Mouse (Mus musculus) CH12.LX (cell line): ENCODE measurements around the gene Kat7.

Experiments used
- CTCF ChIP-seq, 2 experiments: IDR thresholded peaks in 1 of 2; conservative IDR thresholded peaks in 1 of 2; 2 replicates each; pipeline ENCODE4 v1.5.1; 2011 to 2012; ENCODE audit warnings: low read depth in 2 of 2, low read length in 2 of 2, improper control_type of control experiment in 1 of 2, inconsistent platforms in 1 of 2, mild to moderate bottlenecking in 1 of 2, moderate library complexity in 1 of 2
- GABPA ChIP-seq: IDR thresholded peaks from 2 replicates; pipeline ENCODE4 v1.6.1; 2012; ENCODE audit warnings: low read depth, low read length, improper control_type of control experiment, inconsistent platforms; ENCODE audit not compliant: insufficient replicate concordance
- KAT2A ChIP-seq: IDR thresholded peaks from 2 replicates; pipeline ENCODE4 v1.6.1; 2012; ENCODE audit warnings: low read length, improper control_type of control experiment, inconsistent platforms; ENCODE audit not compliant: insufficient replicate concordance
- MAX ChIP-seq: IDR thresholded peaks from 2 replicates; pipeline ENCODE4 v1.6.1; 2011; ENCODE audit warnings: low read length, improper control_type of control experiment
- MXI1 ChIP-seq: IDR thresholded peaks from 2 replicates; pipeline ENCODE4 v1.6.1; 2011; ENCODE audit warnings: mild to moderate bottlenecking, low read depth, low read length, improper control_type of control experiment
- POLR2A ChIP-seq: IDR thresholded peaks from 2 replicates; pipeline ENCODE4 v1.6.1; 2011; ENCODE audit warnings: low read depth, mild to moderate bottlenecking, improper control_type of control experiment, low read length
- SIN3A ChIP-seq: IDR thresholded peaks from 2 replicates; pipeline ENCODE4 v1.6.1; 2012; ENCODE audit warnings: low read length, improper control_type of control experiment, inconsistent platforms
- ZKSCAN1 ChIP-seq: IDR thresholded peaks from 2 replicates; pipeline ENCODE4 v1.6.1; 2012; ENCODE audit warnings: low read depth, inconsistent platforms, low read length, improper control_type of control experiment, borderline replicate concordance
- ZNF384 ChIP-seq: IDR thresholded peaks from 2 replicates; pipeline ENCODE4 v1.6.1; 2012; ENCODE audit warnings: low read depth, low read length, improper control_type of control experiment, inconsistent platforms

- TF ChIP-seq CTCF (conservative IDR thresholded peaks at IDR 0.05 in 1 of 2, IDR thresholded peaks at IDR 0.05 in 1 of 2; ENCODE audit: low read depth in 2 of 2, low read length in 2 of 2) (no peak), POLR2A (no peak), GABPA (no peak), MAX (no peak), SIN3A (no peak), KAT2A (no peak), ZNF384 (no peak), ZKSCAN1 (no peak), MXI1 (no peak)
Measured at GRCm38 (mm10) chr11:95254165-95254564, 55.9 kb downstream of the Kat7 start.
